Mouse (Mus musculus): ENCODE results near the gene Fam117a.
"Not testable (repeated sequence)": the region's sequence is repeated elsewhere in the genome, so short reads cannot be mapped to it uniquely, and the experiment has no call there.

Fam117a gene

GRCm38 (mm10) chr11:95392223-95392667 is 55.4 kb downstream of the Fam117a start:
- no peak for DNase-seq (ENCODE audit: low read depth, low spot score)

- DNase-seq (ENCODE audit: low read depth, low spot score) = no peak
Observed at GRCm38 (mm10) chr11:95392708-95393499, 56.1 kb downstream of the Fam117a start.

GRCm38 (mm10) chr11:95393500-95393816 is 56.6 kb downstream of the Fam117a start:
- no peak for DNase-seq (ENCODE audit: low read depth, low spot score)

- no peak for DNase-seq (ENCODE audit: low read depth, low spot score)
Observed at GRCm38 (mm10) chr11:95394112-95394511, 57.3 kb downstream of the Fam117a start.

- no peak for DNase-seq (ENCODE audit: low read depth, low spot score)
Observed at GRCm38 (mm10) chr11:95396548-95396947, 59.7 kb downstream of the Fam117a start.

GRCm38 (mm10) chr11:95397843-95398835 is 61.3 kb downstream of the Fam117a start:
- DNase-seq (ENCODE audit: low read depth, low spot score) = peak; percentile 55

GRCm38 (mm10) chr11:95399520-95400020 is 62.8 kb downstream of the Fam117a start:
- DNase-seq (ENCODE audit: low read depth, low spot score) = no peak

- DNase-seq (ENCODE audit: low read depth, low spot score) = no peak
Observed at GRCm38 (mm10) chr11:95401568-95401967, 64.8 kb downstream of the Fam117a start.

GRCm38 (mm10) chr11:95402196-95402595 is 65.4 kb downstream of the Fam117a start:
- DNase-seq (ENCODE audit: low read depth, low spot score) = no peak

- DNase-seq (ENCODE audit: low read depth, low spot score) = no peak
Observed at GRCm38 (mm10) chr11:95402658-95403101, 65.9 kb downstream of the Fam117a start.

- no peak for DNase-seq (ENCODE audit: low read depth, low spot score)
Observed at GRCm38 (mm10) chr11:95403382-95404340, 66.8 kb downstream of the Fam117a start.

GRCm38 (mm10) chr11:95405771-95406170 is 69.0 kb downstream of the Fam117a start:
- DNase-seq (ENCODE audit: low read depth, low spot score) = no peak

- DNase-seq (ENCODE audit: low read depth, low spot score) = not testable (repeated sequence)
Observed at GRCm38 (mm10) chr11:95406398-95406797, 69.6 kb downstream of the Fam117a start.

GRCm38 (mm10) chr11:95409450-95410112 is 72.8 kb downstream of the Fam117a start:
- no peak for DNase-seq (ENCODE audit: low read depth, low spot score)

- DNase-seq (ENCODE audit: low read depth, low spot score) = no peak
Observed at GRCm38 (mm10) chr11:95411453-95412013, 74.7 kb downstream of the Fam117a start.

GRCm38 (mm10) chr11:95412615-95413014 is 75.8 kb downstream of the Fam117a start:
- no peak for DNase-seq (ENCODE audit: low read depth, low spot score)

GRCm38 (mm10) chr11:95413641-95414535 is 77.1 kb downstream of the Fam117a start, which contains the start of gene Spop:
Gene Spop, plus strand, starts transcription at chr11:95414080.
- DNase-seq (ENCODE audit: low read depth, low spot score) = peak; percentile 93

GRCm38 (mm10) chr11:95414536-95415161 is 77.8 kb downstream of the Fam117a start:
- DNase-seq (ENCODE audit: low read depth, low spot score) = peak; percentile 95
